ENCODE assay signal across 23 mouse cellular contexts in genomic region chr5:23749882-23750281, GRCm38 (mm10). TPM values are rescaled to one million over a fixed set of nuclear protein-coding genes. Genes with fewer than 3 reads are reported as not detected.
DNase-seq lines count a peak whose midpoint lies in the region; ATAC-seq and TF ChIP-seq lines count a peak whose summit lies in the region.
"Had no signal": no experiment of that assay in that cellular context is flagged by ENCODE, and none has a peak within 500 bp of the region (broad histone marks: within the 10 kb centered on the region; RNA-seq: fewer than 3 reads in every experiment).

No protein-coding gene starts in this region.

- no peak for TF ChIP-seq EP300 in heart, adult 2 months (IDR thresholded peaks at IDR 0.05; ENCODE audit: insufficient read depth, low read depth, low read length)
- TF ChIP-seq EP300 in MEL (IDR thresholded peaks at IDR 0.05; ENCODE audit: low read depth in 1 of 2, low read length in 2 of 2) = no peak

- 51% methylated on average over 2 of the region's 2 CpGs for WGBS in heart, adult 2 months

- TF ChIP-seq CTCF in heart, adult 2 months (IDR thresholded peaks at IDR 0.05) = peak; percentile 38
- peak; percentile 54 for TF ChIP-seq CTCF in layer of hippocampus, adult 2 months (conservative IDR thresholded peaks at IDR 0.05)
- TF ChIP-seq CTCF in MEL (IDR thresholded peaks at IDR 0.05 in 2 of 3, conservative IDR thresholded peaks at IDR 0.05 in 1 of 3; ENCODE audit: control insufficient read depth in 1 of 3, insufficient read depth in 1 of 3, low read depth in 2 of 3, low read length in 3 of 3, poor library complexity in 1 of 3, severe bottlenecking in 1 of 3) = peak in 2 of 3 experiments; percentile 18 to 34; a peak in 2 of 6 replicates

- no peak overlapping the region for H3K9ac ChIP-seq in heart, adult 2 months (ENCODE audit: low read depth, low read length)
- H3K9ac ChIP-seq in MEL (ENCODE audit: control insufficient read depth, low read depth, low read length, poor library complexity, severe bottlenecking) = no peak overlapping the region
- H3K9ac ChIP-seq: heart, embryonic 13.5 days; limb, embryonic 13.5 days; liver, embryonic 14.5 days had no signal

- TF ChIP-seq RAD21 in MEL (IDR thresholded peaks at IDR 0.05; ENCODE audit: low read depth, low read length) = peak; percentile 7

- H3K79me2 ChIP-seq in heart, adult 2 months (replicated peaks; ENCODE audit: control insufficient read depth, insufficient read depth, low read length) = no peaks in the 10 kb centered on the region
- H3K79me2 ChIP-seq in MEL (ENCODE audit: control insufficient read depth, insufficient read depth, low read length, poor library complexity) = no peaks in the 10 kb centered on the region

- H3K36me3 ChIP-seq in heart, adult 2 months (ENCODE audit: control insufficient read depth, insufficient read depth, low read length) = no peaks in the 10 kb centered on the region
- H3K36me3 ChIP-seq in MEL (ENCODE audit: control insufficient read depth in 1 of 2, insufficient read depth in 2 of 2, low read length in 2 of 2) = peaks cover 0 to 37% of the 10 kb centered on the region in 2 experiments; a peak in 2 of 4 replicates

- no peaks in the 10 kb centered on the region for H3K9me3 ChIP-seq in MEL (replicated peaks; ENCODE audit: insufficient read depth, low read length)
- H3K9me3 ChIP-seq: heart, embryonic 13.5 days; limb, embryonic 13.5 days; megakaryocyte, embryonic 14.5 days had no signal

- no peak overlapping the region for H3K4me3 ChIP-seq in heart, adult 2 months
- no peak overlapping the region for H3K4me3 ChIP-seq in layer of hippocampus, adult 2 months
- H3K4me3 ChIP-seq in MEL (ENCODE audit: control insufficient read depth in 1 of 2, insufficient read depth in 1 of 2, low read depth in 2 of 2, low read length in 2 of 2) = no peak overlapping the region
- H3K4me3 ChIP-seq: heart, embryonic 13.5 days; limb, embryonic 13.5 days; megakaryocyte, embryonic 14.5 days had no signal

- no peak for TF ChIP-seq POLR2A in heart, adult 2 months (IDR thresholded peaks at IDR 0.05; ENCODE audit: insufficient read depth, low read depth, low read length)
- TF ChIP-seq POLR2A in MEL (IDR thresholded peaks at IDR 0.05; ENCODE audit: control insufficient read depth in 1 of 2, insufficient read depth in 1 of 2, low read depth in 1 of 2, low read length in 2 of 2, poor library complexity in 1 of 2) = no peak

- H3K27me3 ChIP-seq in heart, adult 2 months (ENCODE audit: control insufficient read depth, insufficient read depth, low read length) = no peaks in the 10 kb centered on the region
- H3K27me3 ChIP-seq in MEL (ENCODE audit: control insufficient read depth in 1 of 2, insufficient read depth in 2 of 2, low read length in 2 of 2) = no peaks in the 10 kb centered on the region
- H3K27me3 ChIP-seq: heart, embryonic 13.5 days; limb, embryonic 13.5 days; megakaryocyte, embryonic 14.5 days had no signal

- DNase-seq in heart, adult 2 months = no peak
- DNase-seq in heart, postnatal 36 days = no peak
- no peak for DNase-seq in layer of hippocampus, adult 2 months (ENCODE audit: low spot score in 2 of 2)
- DNase-seq in layer of hippocampus, postnatal 36 days = no peak
- DNase-seq in 3T3-L1 (ENCODE audit: low read depth, low spot score) (peak; percentile 40), MEL (ENCODE audit: low read depth, low spot score) (no peak)
- DNase-seq: adrenal gland, postnatal 10 days; cerebellum, adult 11 months; cerebellum, postnatal 25 days; heart, postnatal 4 days; kidney, adult 8-10 months; kidney, postnatal 25 days; layer of hippocampus, adult 9-11 months; lung, postnatal 10 days; right cerebral cortex, postnatal 4 days had no signal

- no peak for ATAC-seq in erythroid progenitor cell, adult 5-6 weeks (replicated peaks; ENCODE audit: low FRiP score, poor library complexity, severe bottlenecking)
- ATAC-seq: activated CD4-positive, CD25-positive, alpha-beta regulatory T cell, adult 4 months; forebrain, embryonic 14.5 days; hindbrain, embryonic 16.5 days had no signal

- intact Hi-C loops in heart, adult 2 months (cut with DNase I) = loop anchor here (5.0 to 10.0 kb wide), 3 partner anchors 73 to 365 kb away; no protein-coding TSS in a partner anchor
- intact Hi-C loops in heart, postnatal 36 days (cut with DNase I) = loop anchor here (10.0 kb wide), 1 partner anchor 365 kb away; no protein-coding TSS in a partner anchor

- no peaks in the 10 kb centered on the region for H3K4me1 ChIP-seq in heart, adult 2 months (ENCODE audit: control insufficient read depth, insufficient read depth, low read length)
- no peaks in the 10 kb centered on the region for H3K4me1 ChIP-seq in MEL (ENCODE audit: control insufficient read depth in 1 of 2, insufficient read depth in 2 of 2, low read length in 2 of 2)
- H3K4me1 ChIP-seq: heart, embryonic 13.5 days; limb, embryonic 13.5 days had no signal

- H3K27ac ChIP-seq in heart, adult 2 months = no peak overlapping the region
- no peak overlapping the region for H3K27ac ChIP-seq in layer of hippocampus, adult 2 months
- H3K27ac ChIP-seq in MEL (ENCODE audit: control insufficient read depth, low read depth, low read length) = no peak overlapping the region
- H3K27ac ChIP-seq: heart, embryonic 13.5 days; limb, embryonic 13.5 days; liver, embryonic 14.5 days had no signal

TF ChIP-seq in MEL, 35 proteins besides CTCF, POLR2A, EP300 and RAD21:
- no peak for TF ChIP-seq NELFE (IDR thresholded peaks at IDR 0.05; ENCODE audit: low read depth, low read length)
- no peak for TF ChIP-seq JUND (IDR thresholded peaks at IDR 0.05; ENCODE audit: low read depth, low read length)
- TF ChIP-seq SMC3 (IDR thresholded peaks at IDR 0.05; ENCODE audit: low read depth, low read length) = peak; percentile 35

RNA-seq across cellular contexts. Expression of gene Pus7, which starts 33.6 kb away (rescaled TPM):
- total RNA-seq in heart, adult 2 months (2021) = 1 to 10 TPM; 8.2 to 8.5 TPM
- 3.4 and 4.7 TPM in 2 replicates for polyA plus RNA-seq in heart, adult 2 months (2012; rRNA removed)
- total RNA-seq in heart, postnatal 36 days (2021) = 1 to 10 TPM; 9.5 TPM
- 10 to 100 TPM; 14.6 to 17.7 TPM for total RNA-seq in layer of hippocampus, adult 2 months (2021)
- 10 to 100 TPM; 14.9 to 21.1 TPM for total RNA-seq in layer of hippocampus, postnatal 36 days (2021)
- total RNA-seq in MEL (2012; rRNA removed) = 80.6 and 95.8 TPM in 2 replicates
- polyA plus RNA-seq in MEL (2012; ENCODE audit: insufficient read depth in 1 of 2, insufficient read length in 2 of 2, low read depth in 1 of 2, low replicate concordance in 2 of 2, missing spikeins in 1 of 2) = 100 to 1,000 TPM in 1 of 2 experiments, not detected in 1; 142 TPM
- 8.0 and 28.1 TPM in 2 replicates for total RNA-seq in erythroid progenitor cell, adult 5-6 weeks (2015; ENCODE audit: low replicate concordance)
- total RNA-seq in erythroid progenitor cell, adult 5-6 weeks (2017; ENCODE audit: low replicate concordance) = 4.6 and 6.3 TPM in 2 replicates

RNA-seq across cellular contexts. Expression of gene Rint1, which starts 37.6 kb away (rescaled TPM):
- total RNA-seq in heart, adult 2 months (2021) = 10 to 100 TPM; 12.9 to 14.7 TPM
- 6.9 and 13.6 TPM in 2 replicates for polyA plus RNA-seq in heart, adult 2 months (2012; rRNA removed)
- total RNA-seq in heart, postnatal 36 days (2021) = 10 to 100 TPM; 12.4 to 13.7 TPM
- total RNA-seq in layer of hippocampus, adult 2 months (2021) = 10 to 100 TPM; 21.0 to 22.9 TPM
- total RNA-seq in layer of hippocampus, postnatal 36 days (2021) = 10 to 100 TPM; 21.8 to 22.7 TPM
- total RNA-seq in MEL (2012; rRNA removed) = 31.9 and 42.5 TPM in 2 replicates
- polyA plus RNA-seq in MEL (2012; ENCODE audit: insufficient read depth in 1 of 2, insufficient read length in 2 of 2, low read depth in 1 of 2, low replicate concordance in 2 of 2, missing spikeins in 1 of 2) = 100 to 1,000 TPM in 1 of 2 experiments, 10 to 100 TPM in 1; 48.8 to 419 TPM
- 24.7 and 24.9 TPM in 2 replicates for total RNA-seq in erythroid progenitor cell, adult 5-6 weeks (2015; ENCODE audit: low replicate concordance)
- total RNA-seq in erythroid progenitor cell, adult 5-6 weeks (2017; ENCODE audit: low replicate concordance) = 41.8 and 43.9 TPM in 2 replicates
